Mouse (Mus musculus): ENCODE measurements around the gene Cyp4f39.

DNA sequence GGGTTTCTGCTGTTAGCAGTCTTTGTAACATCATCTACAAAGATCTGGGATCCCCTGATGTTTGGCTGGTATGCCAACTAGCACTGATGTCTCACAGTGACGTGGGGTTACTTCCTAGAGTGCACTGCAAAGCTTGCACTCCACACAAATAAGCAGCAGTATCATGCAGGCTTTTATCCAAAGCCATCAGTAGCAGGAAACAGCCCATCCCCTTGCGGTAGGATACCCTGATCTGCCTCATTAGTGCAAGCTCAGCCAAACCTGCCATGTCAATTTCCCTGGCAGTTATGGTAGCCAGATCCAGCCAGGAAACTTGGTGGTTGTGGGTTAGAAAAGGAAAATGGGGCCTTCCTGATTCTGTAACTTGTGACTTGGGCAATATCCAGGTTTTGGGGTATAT lies 26.2 kb downstream of the Cyp4f39 start:
- TF ChIP-seq CTCF (conservative IDR thresholded peaks at IDR 0.05; ENCODE audit: low read length) (no peak), NANOG (IDR thresholded peaks at IDR 0.05; ENCODE audit: borderline replicate concordance, low read length) (no peak)
